Mouse (Mus musculus) Muller cell, postnatal 12 days (primary cell): ENCODE data around the gene Gm21775.
"Not testable (repeated sequence)": the region's sequence is repeated elsewhere in the genome, so short reads cannot be mapped to it uniquely, and the experiment has no call there.

Experiments used
- DNase-seq: peaks from one replicate; pipeline ENCODE4 v3.0.0-alpha.2; 2015; ENCODE audit errors: inconsistent ontology term

Gm21775 gene

DNA sequence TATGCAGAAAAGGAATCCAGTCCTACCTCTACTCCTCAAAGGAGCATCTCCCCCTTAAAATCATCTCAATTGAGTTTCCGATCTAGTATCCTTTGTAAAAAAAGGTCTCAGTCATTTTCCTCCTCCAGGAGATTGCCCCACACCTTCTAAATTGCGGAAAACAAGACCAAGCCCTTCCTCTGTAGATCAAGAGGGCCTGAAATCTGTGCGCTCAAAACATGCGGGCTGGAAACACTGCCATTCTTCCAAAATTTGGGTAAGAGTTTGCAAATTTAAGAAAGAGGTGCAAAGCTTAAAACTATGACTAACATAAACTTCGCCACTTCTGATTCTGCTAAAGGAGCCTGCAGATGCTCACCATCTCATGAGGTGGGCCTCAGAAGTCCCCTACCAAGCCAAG, at the start of gene Gm21775:
TSS of gene Gm21775 (plus strand) at position 301 of the 400 bp plus-strand sequence.
- DNase-seq, result not testable (repeated sequence)

DNA sequence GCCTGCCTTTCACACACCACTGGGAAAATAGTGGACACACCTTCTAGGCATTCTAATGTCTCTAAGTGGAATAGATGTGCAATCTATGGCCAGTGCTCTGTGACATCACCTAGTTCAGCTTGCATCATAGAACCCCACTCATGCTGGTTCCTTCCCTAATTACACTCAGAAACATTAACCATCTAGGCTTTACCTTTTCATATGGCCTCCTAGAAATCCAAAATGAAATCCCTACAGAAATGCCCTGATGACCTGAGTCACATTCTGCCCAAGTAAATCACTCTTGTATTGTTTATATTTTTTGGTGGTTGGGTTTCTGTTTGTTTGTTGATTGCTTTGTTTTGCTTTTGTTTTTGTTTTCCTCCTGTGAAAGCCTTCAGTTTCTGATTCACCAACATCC, 17.3 kb upstream of the Gm21775 start, which contains the start of gene Gm20737:
TSS of gene Gm20737 (minus strand) at position 101 of the 400 bp plus-strand sequence.
- DNase-seq, result not testable (repeated sequence)
